Mouse (Mus musculus) embryonic facial prominence, embryonic 15.5 days (tissue): ENCODE measurements around the gene Tbc1d8. TPM values are rescaled to one million over a fixed set of nuclear protein-coding genes. Genes with fewer than 3 reads are reported as not detected.

Experiments
- ATAC-seq: fragments of 200-750 bp; cut with Nextera tagmentation; 2 replicates; pipeline ENCODE4 v1.8.0; 2017; ENCODE audit warnings: low read depth, moderate TSS enrichment; ENCODE audit not compliant: insufficient number of reproducible peaks, low FRiP score, low TSS enrichment
- H3K27ac ChIP-seq: fragments of 300-500 bp; sonication (generic); replicated peaks from 2 replicates; pipeline ENCODE4 v1.5.1; 2015; ENCODE audit warnings: mild to moderate bottlenecking, inconsistent platforms
- H3K27me3 ChIP-seq: fragments of 300-500 bp; sonication (generic); 2 replicates; pipeline ENCODE4 v1.6.1; 2015; ENCODE audit warnings: inconsistent platforms
- H3K36me3 ChIP-seq: fragments of 300-500 bp; sonication (generic); 2 replicates; pipeline ENCODE4 v1.6.1; 2015; ENCODE audit warnings: mild to moderate bottlenecking, inconsistent platforms
- H3K4me1 ChIP-seq: fragments of 300-500 bp; sonication (generic); 2 replicates; pipeline ENCODE4 v1.6.1; 2015; ENCODE audit warnings: inconsistent platforms
- H3K4me2 ChIP-seq: fragments of 300-500 bp; sonication (generic); replicated peaks from 2 replicates; pipeline ENCODE4 v1.6.1; 2015; ENCODE audit warnings: mild to moderate bottlenecking, inconsistent platforms
- H3K4me3 ChIP-seq: fragments of 300-500 bp; sonication (generic); replicated peaks from 2 replicates; pipeline ENCODE4 v1.5.1; 2015; ENCODE audit warnings: mild to moderate bottlenecking, inconsistent platforms
- H3K9ac ChIP-seq: fragments of 300-500 bp; sonication (generic); 2 replicates; pipeline ENCODE4 v1.6.1; 2015; ENCODE audit warnings: inconsistent platforms
- H3K9me3 ChIP-seq: fragments of 300-500 bp; sonication (generic); replicated peaks from 2 replicates; pipeline ENCODE4 v1.6.1; 2016; ENCODE audit warnings: inconsistent platforms
- WGBS: fragments of 180-500 bp; shearing (Covaris S2); methylation state at CpG from one replicate; pipeline ENCODE4 v1.1.7; 2015; 5-methylcytosine and 5-hydroxymethylcytosine counted together
- polyA plus RNA-seq: library from polyadenylated mRNA; unstranded; fragments of >200 nt; fragmentation: Nextera tagmentation; extraction: Ambion mirVana; gene quantifications from 2 replicates; pipeline ENCODE4 v1.2.1, GENCODE M21; 2015

Tbc1d8 gene
- polyA plus RNA-seq, 1 experiment from 2014 or later = 12.7 TPM

- Histone ChIP-seq H3K27ac (0 out of 2 replicates have a peak overlapping the region, but pooled peaks have one; percentile 44), H3K27me3 (no peaks in the 10 kb centered on the region), H3K9ac (no peak overlapping the region), H3K4me3 (no peak overlapping the region), H3K36me3 (no peaks in the 10 kb centered on the region), H3K4me2 (no peak overlapping the region), H3K4me1 (peaks cover 16% of the 10 kb centered on the region), H3K9me3 (no peaks in the 10 kb centered on the region)
- WGBS = 49% methylated on average over 5 of the region's 5 CpGs
- no peak for ATAC-seq
Observed at GRCm38 (mm10) chr1:39456421-39456853, 22.1 kb downstream of the Tbc1d8 start.

GRCm38 (mm10) chr1:39455350-39456023 lies 23.1 kb downstream of the Tbc1d8 start:
- ATAC-seq = no peak
- Histone ChIP-seq H3K27me3 (no peaks in the 10 kb centered on the region), H3K9me3 (no peaks in the 10 kb centered on the region), H3K4me2 (no peak overlapping the region), H3K9ac (no peak overlapping the region), H3K27ac (0 out of 2 replicates have a peak overlapping the region, but pooled peaks have one; percentile 22), H3K4me3 (no peak overlapping the region), H3K36me3 (no peaks in the 10 kb centered on the region), H3K4me1 (peaks cover 23% of the 10 kb centered on the region)
- WGBS = 69% methylated on average over 23 of the region's 23 CpGs

GRCm38 (mm10) chr1:39454783-39455175 lies 23.8 kb downstream of the Tbc1d8 start:
- ATAC-seq = no peak
- Histone ChIP-seq H3K9me3 (no peaks in the 10 kb centered on the region), H3K9ac (no peak overlapping the region), H3K4me2 (no peak overlapping the region), H3K4me3 (no peak overlapping the region), H3K4me1 (peaks cover 29% of the 10 kb centered on the region), H3K27ac (0 out of 2 replicates have a peak overlapping the region, but pooled peaks have one; percentile 22), H3K27me3 (no peaks in the 10 kb centered on the region), H3K36me3 (no peaks in the 10 kb centered on the region)
- 62% methylated on average over 4 of the region's 4 CpGs for WGBS

- Histone ChIP-seq H3K9ac (no peak overlapping the region), H3K27me3 (no peaks in the 10 kb centered on the region), H3K36me3 (no peaks in the 10 kb centered on the region), H3K4me1 (peaks cover 34% of the 10 kb centered on the region), H3K4me2 (no peak overlapping the region), H3K4me3 (no peak overlapping the region), H3K27ac (0 out of 2 replicates have a peak overlapping the region, but pooled peaks have one; percentile 22), H3K9me3 (no peaks in the 10 kb centered on the region)
- no peak for ATAC-seq
- WGBS = 71% methylated on average over 9 of the region's 9 CpGs
Observed at GRCm38 (mm10) chr1:39454108-39454782, 24.3 kb downstream of the Tbc1d8 start.

GRCm38 (mm10) chr1:39452203-39452602 lies 26.4 kb downstream of the Tbc1d8 start:
- Histone ChIP-seq H3K9ac (no peak overlapping the region), H3K4me3 (no peak overlapping the region), H3K27me3 (no peaks in the 10 kb centered on the region), H3K27ac (no peak overlapping the region), H3K9me3 (no peaks in the 10 kb centered on the region), H3K4me2 (no peak overlapping the region), H3K4me1 (peaks cover 36% of the 10 kb centered on the region), H3K36me3 (no peaks in the 10 kb centered on the region)
- no peak for ATAC-seq
- 79% methylated on average over 4 of the region's 4 CpGs for WGBS

- H3K9ac ChIP-seq = no peak overlapping the region
- 35% methylated on average over 6 of the region's 6 CpGs for WGBS
- H3K27ac ChIP-seq = peak overlapping the region; percentile 41; the same call in 1 of the 2 replicates
- H3K4me1 ChIP-seq = peaks cover 38% of the 10 kb centered on the region
- H3K27me3 ChIP-seq = no peaks in the 10 kb centered on the region
- H3K4me2 ChIP-seq = no peak overlapping the region
- ATAC-seq = no peak; the same call in 1 of the 2 replicates
- no peaks in the 10 kb centered on the region for H3K9me3 ChIP-seq
- no peak overlapping the region for H3K4me3 ChIP-seq
- H3K36me3 ChIP-seq = no peaks in the 10 kb centered on the region
Observed at GRCm38 (mm10) chr1:39450069-39450728, 28.4 kb downstream of the Tbc1d8 start.

GRCm38 (mm10) chr1:39449251-39449790 lies 29.2 kb downstream of the Tbc1d8 start:
- 76% methylated on average over 12 of the region's 12 CpGs for WGBS
- no peak overlapping the region for H3K4me3 ChIP-seq
- H3K4me1 ChIP-seq = peaks cover 35% of the 10 kb centered on the region
- no peaks in the 10 kb centered on the region for H3K36me3 ChIP-seq
- H3K4me2 ChIP-seq = no peak overlapping the region
- H3K27me3 ChIP-seq = no peaks in the 10 kb centered on the region
- ATAC-seq = no peak
- no peak overlapping the region for H3K9ac ChIP-seq
- no peaks in the 10 kb centered on the region for H3K9me3 ChIP-seq
- H3K27ac ChIP-seq = peak overlapping the region; percentile 41; the same call in 1 of the 2 replicates

GRCm38 (mm10) chr1:39448819-39449218 lies 29.7 kb downstream of the Tbc1d8 start:
- peaks cover 40% of the 10 kb centered on the region for H3K4me1 ChIP-seq
- no peaks in the 10 kb centered on the region for H3K36me3 ChIP-seq
- no peak overlapping the region for H3K27ac ChIP-seq
- H3K4me3 ChIP-seq = no peak overlapping the region
- ATAC-seq = no peak
- H3K27me3 ChIP-seq = no peaks in the 10 kb centered on the region
- H3K9me3 ChIP-seq = no peaks in the 10 kb centered on the region
- H3K9ac ChIP-seq = no peak overlapping the region
- 95% methylated on average over 5 of the region's 5 CpGs for WGBS
- H3K4me2 ChIP-seq = no peak overlapping the region

GRCm38 (mm10) chr1:39448238-39448637 lies 30.3 kb downstream of the Tbc1d8 start:
- Histone ChIP-seq H3K36me3 (no peaks in the 10 kb centered on the region), H3K4me1 (peaks cover 46% of the 10 kb centered on the region), H3K9me3 (no peaks in the 10 kb centered on the region), H3K4me2 (no peak overlapping the region), H3K4me3 (no peak overlapping the region), H3K27ac (no peak overlapping the region), H3K9ac (no peak overlapping the region), H3K27me3 (no peaks in the 10 kb centered on the region)
- WGBS = 76% methylated on average over 5 of the region's 5 CpGs
- ATAC-seq = no peak

GRCm38 (mm10) chr1:39446178-39446577 lies 32.4 kb downstream of the Tbc1d8 start:
- no peak for ATAC-seq
- H3K27me3 ChIP-seq = no peaks in the 10 kb centered on the region
- H3K9me3 ChIP-seq = no peaks in the 10 kb centered on the region
- H3K4me1 ChIP-seq = peaks cover 51% of the 10 kb centered on the region
- 55% methylated on average over 5 of the region's 5 CpGs for WGBS
- no peak overlapping the region for H3K4me2 ChIP-seq
- no peak overlapping the region for H3K9ac ChIP-seq
- no peaks in the 10 kb centered on the region for H3K36me3 ChIP-seq
- peak overlapping the region; percentile 68 for H3K27ac ChIP-seq
- no peak overlapping the region for H3K4me3 ChIP-seq
